Mouse (Mus musculus) heart, adult 2 months (tissue): ENCODE results near the gene Zkscan16.

Experiments
- CTCF ChIP-seq: fragments of 200-600 bp; IDR thresholded peaks from 2 replicates; pipeline ENCODE4 v1.8.1; 2022; ENCODE audit warnings: antibody characterized with exemption, mild to moderate bottlenecking, moderate library complexity
- EP300 ChIP-seq: fragments of 200-500 bp; IDR thresholded peaks from 2 replicates; pipeline ENCODE4 v1.6.1; 2011; ENCODE audit warnings: low read depth, low read length, control low read depth; ENCODE audit not compliant: insufficient read depth
- POLR2A ChIP-seq: fragments of 200-500 bp; IDR thresholded peaks from 2 replicates; pipeline ENCODE4 v1.6.1; 2011; ENCODE audit warnings: mild to moderate bottlenecking, low read depth, low read length, control low read depth; ENCODE audit not compliant: insufficient read depth

DNA sequence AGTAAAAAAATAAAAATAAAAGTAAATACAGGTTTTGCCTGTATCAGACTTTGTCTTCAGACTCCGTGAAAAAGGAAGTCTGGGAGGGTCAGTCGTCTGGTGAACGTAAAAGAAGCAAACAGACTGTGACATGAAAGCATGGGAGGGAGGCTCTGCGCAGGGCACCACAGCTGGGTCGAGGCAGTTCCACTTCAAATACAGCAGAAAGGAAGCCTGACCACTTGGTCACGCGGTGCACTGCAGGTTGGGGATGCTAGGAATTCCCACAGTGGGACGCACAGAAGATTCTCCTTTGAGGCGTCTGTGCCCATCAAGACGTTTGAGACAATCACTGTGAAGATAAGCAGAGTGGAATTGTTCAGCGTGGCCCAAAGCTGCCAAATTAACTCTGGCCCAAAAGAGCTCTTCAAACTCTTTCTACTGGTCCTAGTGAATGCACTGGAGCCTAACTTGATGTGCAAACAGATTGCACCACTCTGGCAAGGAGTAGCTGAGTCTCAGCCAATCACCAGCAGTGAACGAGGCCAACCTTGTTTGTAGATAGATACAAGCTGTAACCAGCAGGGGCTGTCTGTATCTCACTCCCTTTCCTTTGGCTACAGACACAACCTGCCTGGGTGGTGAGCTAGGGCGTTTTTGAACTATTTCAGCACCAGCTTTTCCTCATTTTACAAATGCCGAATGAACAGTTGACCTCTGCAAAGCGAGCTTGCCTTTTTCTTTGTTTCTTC is 8.5 kb upstream of the Zkscan16 start:
- peak; percentile 57 for TF ChIP-seq CTCF
- TF ChIP-seq POLR2A, result no peak
- TF ChIP-seq EP300, result no peak
